Mouse (Mus musculus) embryonic facial prominence, embryonic 11.5 days (tissue): ENCODE results near the gene Fntb. TPM values are rescaled to one million over a fixed set of nuclear protein-coding genes. Genes with fewer than 3 reads are reported as not detected.
A peak's percentile ranks its signal among the peaks of the same experiment; 100 is the strongest.

Source experiments
- ATAC-seq: fragments of 200-750 bp; cut with Nextera tagmentation; replicated peaks from 2 replicates; pipeline ENCODE4 v1.8.0; 2017; ENCODE audit warnings: low read depth; ENCODE audit not compliant: insufficient number of reproducible peaks, low FRiP score, low TSS enrichment
- DNase-seq: peaks from one replicate; pipeline ENCODE4 v3.0.0-alpha.2; 2015; ENCODE audit warnings: low spot score
- H3K27ac ChIP-seq: fragments of 300-500 bp; sonication (generic); replicated peaks from 2 replicates; pipeline ENCODE4 v1.5.1; 2014; ENCODE audit warnings: mild to moderate bottlenecking, low read depth, low read length, control low read depth
- H3K27me3 ChIP-seq: fragments of 300-500 bp; sonication (generic); 2 replicates; pipeline ENCODE4 v1.6.1; 2014; ENCODE audit warnings: mild to moderate bottlenecking, low read length, moderate library complexity, mixed read lengths; ENCODE audit not compliant: control insufficient read depth, insufficient read depth
- H3K36me3 ChIP-seq: fragments of 300-500 bp; sonication (generic); replicated peaks from 2 replicates; pipeline ENCODE4 v1.6.1; 2014; ENCODE audit warnings: low read depth, mild to moderate bottlenecking, low read length, moderate library complexity, mixed read lengths; ENCODE audit not compliant: control insufficient read depth, insufficient read depth
- H3K4me1 ChIP-seq: fragments of 300-500 bp; sonication (generic); 2 replicates; pipeline ENCODE4 v1.6.1; 2014; ENCODE audit warnings: low read length, mixed read lengths; ENCODE audit not compliant: control insufficient read depth, insufficient read depth
- H3K4me2 ChIP-seq: fragments of 300-500 bp; sonication (generic); 2 replicates; pipeline ENCODE4 v1.6.1; 2014; ENCODE audit warnings: low read depth, mild to moderate bottlenecking, control low read depth, low read length, moderate library complexity
- H3K4me3 ChIP-seq: fragments of 300-500 bp; sonication (generic); 2 replicates; pipeline ENCODE4 v1.5.1; 2014; ENCODE audit warnings: low read depth, low read length, control low read depth
- H3K9ac ChIP-seq: fragments of 300-500 bp; sonication (generic); replicated peaks from 2 replicates; pipeline ENCODE4 v1.6.1; 2014; ENCODE audit warnings: mild to moderate bottlenecking, control low read depth, low read length
- H3K9me3 ChIP-seq: fragments of 300-500 bp; sonication (generic); replicated peaks from 2 replicates; pipeline ENCODE4 v1.6.1; 2016; ENCODE audit warnings: mild to moderate bottlenecking, low read length, inconsistent platforms, mixed read lengths; ENCODE audit not compliant: control insufficient read depth
- WGBS: fragments of 180-500 bp; shearing (Covaris S2); extraction: QIAGEN DNeasy Blood & Tissue Kit; methylation state at CpG from one replicate; pipeline ENCODE4 v1.1.7; 2014; 5-methylcytosine and 5-hydroxymethylcytosine counted together
- polyA plus RNA-seq: library from polyadenylated mRNA; unstranded; fragments of >200 nt; fragmentation: Nextera tagmentation; extraction: Ambion mirVana; gene quantifications from 2 replicates; pipeline ENCODE4 v1.2.1, GENCODE M21; 2014

The Fntb gene
- polyA plus RNA-seq, 1 experiment from 2014 or later: 47.7 TPM

DNA sequence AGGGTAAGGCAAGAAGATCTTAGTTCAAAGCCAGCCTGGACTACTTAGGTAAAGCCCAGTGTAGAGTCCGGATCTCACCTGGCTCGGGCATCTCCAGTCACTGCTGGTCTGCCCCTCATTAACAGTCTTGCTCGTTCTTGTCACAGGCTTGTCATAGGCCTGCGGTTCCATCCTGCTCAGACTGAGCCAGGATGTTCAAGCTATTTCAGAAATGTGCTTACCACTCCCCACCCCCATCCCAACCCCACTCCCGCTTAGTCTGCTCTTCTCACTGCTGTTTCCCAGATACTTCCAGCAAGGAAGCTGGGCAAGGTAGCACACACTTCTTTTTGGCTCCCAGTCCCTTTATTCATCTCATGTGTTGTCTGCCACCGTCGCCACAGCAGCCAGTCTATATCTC, 104.2 kb downstream of the Fntb start:
- WGBS: 88% methylated on average over 7 of the region's 7 CpGs
- Histone ChIP-seq H3K9ac (no peak overlapping the region), H3K4me1 (no peaks in the 10 kb centered on the region), H3K9me3 (no peaks in the 10 kb centered on the region), H3K27ac (no peak overlapping the region), H3K4me2 (no peak overlapping the region), H3K36me3 (no peaks in the 10 kb centered on the region), H3K4me3 (no peak overlapping the region), H3K27me3 (no peaks in the 10 kb centered on the region)
- ATAC-seq (no peak), DNase-seq (no peak)

DNA sequence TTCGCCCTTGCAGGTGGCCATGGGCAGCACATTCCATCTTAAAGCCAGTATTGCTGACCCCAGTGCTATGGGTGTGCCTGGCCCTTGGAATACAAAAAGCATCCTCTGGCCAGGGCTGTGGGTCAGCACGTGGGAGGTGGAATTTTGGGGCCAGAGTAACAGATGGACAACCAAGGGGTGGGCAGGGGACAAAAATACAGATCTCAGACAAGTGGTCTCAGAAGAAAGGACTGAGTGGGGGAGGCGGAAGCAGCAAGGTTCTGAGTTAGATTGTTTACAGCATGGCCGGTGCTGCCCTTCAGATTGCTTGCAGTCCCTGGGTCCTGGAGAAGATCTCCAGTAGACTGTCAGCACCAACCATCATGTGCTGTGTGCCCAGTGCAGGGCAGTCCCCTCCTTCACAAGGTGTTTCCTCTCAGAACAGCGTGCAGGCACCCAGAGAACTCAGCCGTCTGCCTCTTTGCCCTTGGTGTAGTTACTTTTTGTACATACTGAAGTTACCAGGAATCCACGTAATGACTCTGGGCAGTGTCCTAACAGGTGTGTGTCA, 107.5 kb downstream of the Fntb start:
- no peak overlapping the region for H3K4me3 ChIP-seq
- H3K4me1 ChIP-seq: no peaks in the 10 kb centered on the region
- ATAC-seq (no peak), DNase-seq (no peak)
- H3K27me3 ChIP-seq: no peaks in the 10 kb centered on the region
- H3K9ac ChIP-seq: no peak overlapping the region
- H3K4me2 ChIP-seq: no peak overlapping the region
- WGBS: 91% methylated on average over 7 of the region's 7 CpGs
- no peaks in the 10 kb centered on the region for H3K9me3 ChIP-seq
- H3K36me3 ChIP-seq: no peaks in the 10 kb centered on the region
- H3K27ac ChIP-seq: no peak overlapping the region

DNA sequence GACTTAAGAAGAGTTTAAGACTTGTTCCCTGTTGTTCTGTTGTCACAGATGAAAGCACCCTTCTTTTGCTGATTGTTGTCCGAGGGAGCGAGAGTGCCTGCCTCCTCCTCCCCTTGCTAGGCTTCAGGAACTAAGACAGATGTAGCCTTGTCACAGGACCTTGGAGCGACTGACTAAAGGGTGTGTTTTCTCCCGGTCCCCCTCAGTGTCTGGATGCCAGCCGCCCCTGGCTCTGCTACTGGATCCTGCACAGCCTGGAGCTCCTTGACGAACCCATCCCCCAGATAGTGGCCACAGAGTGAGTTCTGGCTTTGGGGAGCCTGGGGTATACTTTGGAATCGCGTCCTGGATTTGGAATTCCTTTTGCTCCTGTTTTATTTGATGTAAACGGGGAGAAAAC, 109.4 kb downstream of the Fntb start:
- H3K27me3 ChIP-seq: no peaks in the 10 kb centered on the region
- H3K4me2 ChIP-seq: no peak overlapping the region
- H3K9ac ChIP-seq: no peak overlapping the region
- H3K36me3 ChIP-seq: no peaks in the 10 kb centered on the region
- ATAC-seq (no peak), DNase-seq (no peak)
- no peaks in the 10 kb centered on the region for H3K4me1 ChIP-seq
- 36% methylated on average over 9 of the region's 9 CpGs for WGBS
- H3K27ac ChIP-seq: no peak overlapping the region
- no peak overlapping the region for H3K4me3 ChIP-seq
- H3K9me3 ChIP-seq: no peaks in the 10 kb centered on the region

DNA sequence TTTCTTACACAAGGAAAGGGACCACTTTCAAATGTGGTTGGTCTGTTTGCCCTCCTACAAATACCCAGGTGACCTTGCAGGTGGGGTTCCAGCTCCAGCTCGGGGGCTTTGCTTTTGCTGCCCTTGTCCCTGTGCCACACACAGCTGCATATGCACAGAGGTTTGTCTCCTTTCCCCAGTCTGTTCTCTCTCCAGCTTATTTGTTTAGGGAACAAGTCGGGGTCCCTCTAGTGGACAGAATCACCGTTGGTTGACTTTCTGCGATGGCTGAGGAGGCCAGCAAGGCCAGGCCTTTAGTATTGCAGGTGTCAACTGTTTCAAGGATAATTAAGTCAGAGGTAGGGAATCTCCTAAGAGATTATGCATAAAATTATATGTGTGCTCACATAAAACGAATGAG, 113.9 kb downstream of the Fntb start:
- peak; percentile 80 for DNase-seq
- no peaks in the 10 kb centered on the region for H3K27me3 ChIP-seq
- ATAC-seq: no peak
- no peak overlapping the region for H3K9ac ChIP-seq
- 9% methylated on average over 5 of the region's 5 CpGs for WGBS
- H3K36me3 ChIP-seq: no peaks in the 10 kb centered on the region
- no peak overlapping the region for H3K4me3 ChIP-seq
- H3K4me1 ChIP-seq: no peaks in the 10 kb centered on the region
- H3K4me2 ChIP-seq: no peak overlapping the region
- H3K9me3 ChIP-seq: no peaks in the 10 kb centered on the region
- H3K27ac ChIP-seq: no peak overlapping the region

DNA sequence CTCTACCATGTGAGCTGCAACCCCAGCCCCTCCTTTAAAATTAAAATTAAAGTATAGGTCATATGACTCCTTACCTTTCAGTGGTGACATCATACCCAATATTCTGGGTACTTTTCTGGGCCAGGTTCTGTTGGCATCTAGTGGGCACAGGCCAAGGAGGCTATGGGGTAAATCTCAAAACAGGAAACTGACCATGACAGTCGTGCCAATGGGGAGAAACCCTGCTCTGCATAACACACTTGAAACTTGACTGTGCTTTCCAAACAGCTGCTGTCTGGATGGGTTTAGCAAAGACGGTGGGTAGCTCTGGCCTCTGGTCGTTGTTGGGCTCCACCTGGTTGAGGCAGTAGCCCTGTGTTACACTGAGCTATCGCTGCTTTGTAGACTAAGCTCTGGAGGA, 114.7 kb downstream of the Fntb start:
- 83% methylated on average over 4 of the region's 4 CpGs for WGBS
- Histone ChIP-seq H3K9me3 (no peaks in the 10 kb centered on the region), H3K36me3 (no peaks in the 10 kb centered on the region), H3K27ac (no peak overlapping the region), H3K4me2 (no peak overlapping the region), H3K9ac (no peak overlapping the region), H3K4me1 (no peaks in the 10 kb centered on the region), H3K27me3 (no peaks in the 10 kb centered on the region), H3K4me3 (no peak overlapping the region)
- no peak for DNase-seq
- no peak for ATAC-seq

DNA sequence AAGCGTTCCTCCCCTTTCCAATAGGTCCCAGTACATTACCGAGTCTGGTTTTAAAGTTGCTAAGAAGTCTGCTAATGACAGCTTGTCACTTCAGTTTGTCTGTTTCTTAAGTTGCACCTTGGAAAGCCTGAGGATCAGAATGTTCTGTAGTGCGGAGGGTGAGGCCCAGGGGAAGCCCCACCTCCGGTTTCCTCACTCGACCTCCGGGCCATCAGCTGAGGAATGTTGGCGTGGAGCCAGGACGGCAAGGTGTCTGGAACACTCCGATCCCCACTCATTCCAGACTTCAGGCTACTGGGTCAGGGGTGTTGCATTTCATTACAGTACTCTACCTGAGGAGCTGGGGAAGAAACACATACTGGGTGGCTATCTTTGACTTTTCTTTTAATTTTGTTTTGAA, 118.4 kb downstream of the Fntb start:
- Histone ChIP-seq H3K4me1 (no peaks in the 10 kb centered on the region), H3K4me2 (no peak overlapping the region), H3K27me3 (no peaks in the 10 kb centered on the region), H3K4me3 (no peak overlapping the region), H3K27ac (no peak overlapping the region), H3K9me3 (no peaks in the 10 kb centered on the region), H3K9ac (no peak overlapping the region), H3K36me3 (no peaks in the 10 kb centered on the region)
- WGBS: 61% methylated on average over 9 of the region's 9 CpGs
- DNase-seq (peak; percentile 40), ATAC-seq (no peak)

DNA sequence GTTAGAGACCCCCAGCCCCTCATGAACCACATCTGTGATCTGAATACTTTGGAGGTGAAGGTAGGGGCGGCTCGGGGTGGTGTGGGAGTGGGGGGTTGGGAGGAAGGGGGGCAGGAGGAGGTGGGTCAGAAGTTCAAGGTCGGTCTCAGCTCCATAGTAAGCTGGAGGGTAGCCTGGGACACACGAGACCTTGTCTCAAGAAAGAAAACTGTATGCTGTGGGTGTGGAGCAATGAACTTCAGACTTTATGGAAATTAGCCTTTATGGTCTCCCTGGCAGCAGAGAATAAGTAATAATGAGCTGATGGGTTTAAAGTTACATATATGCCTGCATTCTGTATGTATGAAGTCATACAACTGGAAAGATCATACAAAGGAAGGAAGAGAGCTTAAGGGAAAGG, 119.7 kb downstream of the Fntb start:
- H3K9ac ChIP-seq: no peak overlapping the region
- no peak overlapping the region for H3K27ac ChIP-seq

DNA sequence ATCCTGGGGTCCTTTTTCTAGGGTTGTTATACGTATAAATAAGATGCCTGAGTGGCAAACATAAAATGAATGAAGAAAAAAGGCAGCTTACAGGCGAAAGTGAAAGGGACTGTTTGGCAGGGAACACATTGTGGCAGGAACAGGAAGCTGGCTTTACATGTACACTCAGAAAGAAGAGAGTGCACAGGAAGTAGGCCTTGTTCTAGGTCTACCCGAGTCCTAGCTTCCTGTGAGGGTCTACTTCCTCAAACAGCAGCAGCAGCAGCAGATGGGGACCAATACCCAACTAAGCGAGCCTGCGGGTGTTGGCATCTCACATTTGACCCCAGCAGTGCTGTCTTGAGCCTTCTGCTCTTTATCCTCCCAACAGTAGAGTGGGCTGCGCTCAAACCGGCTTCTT, 121.4 kb downstream of the Fntb start:
- H3K4me1 ChIP-seq: no peaks in the 10 kb centered on the region
- H3K4me2 ChIP-seq: no peak overlapping the region
- no peaks in the 10 kb centered on the region for H3K36me3 ChIP-seq
- ATAC-seq (no peak), DNase-seq (no peak)
- no peaks in the 10 kb centered on the region for H3K27me3 ChIP-seq
- no peaks in the 10 kb centered on the region for H3K9me3 ChIP-seq
- H3K4me3 ChIP-seq: no peak overlapping the region
- H3K27ac ChIP-seq: no peak overlapping the region
- WGBS: 93% methylated on average over 7 of the region's 7 CpGs
- no peak overlapping the region for H3K9ac ChIP-seq

More for the DNA sequence above, 119.7 kb downstream of the Fntb start:
- no peaks in the 10 kb centered on the region for H3K27me3 ChIP-seq
- ATAC-seq (no peak), DNase-seq (no peak)
- no peaks in the 10 kb centered on the region for H3K9me3 ChIP-seq
- no peak overlapping the region for H3K4me2 ChIP-seq
- H3K4me3 ChIP-seq: no peak overlapping the region
- H3K4me1 ChIP-seq: no peaks in the 10 kb centered on the region
- WGBS: 93% methylated on average over 4 of the region's 4 CpGs
- no peaks in the 10 kb centered on the region for H3K36me3 ChIP-seq
